Mouse (Mus musculus) MEL (cell line): Measurements from ENCODE around the gene Vegfb. TPM values are rescaled to one million over a fixed set of nuclear protein-coding genes. Genes with fewer than 3 reads are reported as not detected.

Source experiments
- DNase-seq: peaks from one replicate; pipeline ENCODE4 v3.0.0; 2011; ENCODE audit warnings: low read depth, low spot score
- H3K27ac ChIP-seq: 2 replicates; pipeline ENCODE4 v1.5.1; 2012; ENCODE audit warnings: low read depth, mild to moderate bottlenecking, control low read depth, low read length, moderate library complexity; ENCODE audit not compliant: control insufficient read depth
- H3K27me3 ChIP-seq, 2 experiments: fragments of 150-350 bp in 1 of 2; sonication (generic) in 1 of 2; 2 replicates each; pipeline ENCODE4 v1.6.1; 2012; ENCODE audit warnings: low read length in 2 of 2, mild to moderate bottlenecking in 2 of 2, improper control_type of control experiment in 1 of 2, moderate library complexity in 1 of 2; ENCODE audit not compliant: insufficient read depth in 2 of 2, control insufficient read depth in 1 of 2
- H3K36me3 ChIP-seq, 2 experiments: 2 replicates each; pipeline ENCODE4 v1.6.1; 2012 to 2014; ENCODE audit warnings: low read length in 2 of 2, improper control_type of control experiment in 1 of 2, inconsistent platforms in 1 of 2, mild to moderate bottlenecking in 1 of 2; ENCODE audit not compliant: insufficient read depth in 2 of 2, control insufficient read depth in 1 of 2
- H3K4me1 ChIP-seq, 2 experiments: fragments of 150-350 bp in 1 of 2; sonication (generic) in 1 of 2; 2 replicates each; pipeline ENCODE4 v1.6.1; 2012; ENCODE audit warnings: low read length in 2 of 2, improper control_type of control experiment in 1 of 2, mild to moderate bottlenecking in 1 of 2; ENCODE audit not compliant: insufficient read depth in 2 of 2, control insufficient read depth in 1 of 2
- H3K4me3 ChIP-seq, 2 experiments: fragments of 150-350 bp in 1 of 2; sonication (generic) in 1 of 2; 2 replicates each; pipeline ENCODE4 v1.5.1; 2012; ENCODE audit warnings: low read depth in 2 of 2, low read length in 2 of 2, mild to moderate bottlenecking in 2 of 2, moderate library complexity in 2 of 2, control low read depth in 1 of 2, improper control_type of control experiment in 1 of 2; ENCODE audit not compliant: control insufficient read depth in 1 of 2, insufficient read depth in 1 of 2
- H3K79me2 ChIP-seq: 2 replicates; pipeline ENCODE4 v1.6.1; 2012; ENCODE audit warnings: mild to moderate bottlenecking, low read length, moderate library complexity; ENCODE audit not compliant: control insufficient read depth, poor library complexity, insufficient read depth
- H3K9ac ChIP-seq: 2 replicates; pipeline ENCODE4 v1.6.1; 2012; ENCODE audit warnings: low read depth, mild to moderate bottlenecking, control low read depth, low read length, moderate library complexity; ENCODE audit not compliant: control insufficient read depth, poor library complexity, severe bottlenecking
- H3K9me3 ChIP-seq: fragments of 150-350 bp; sonication (generic); replicated peaks from 2 replicates; pipeline ENCODE4 v1.6.1; 2012; ENCODE audit warnings: mild to moderate bottlenecking, low read length, improper control_type of control experiment, moderate library complexity; ENCODE audit not compliant: insufficient read depth
- CHD2 ChIP-seq: IDR thresholded peaks from 2 replicates; pipeline ENCODE4 v1.6.1; 2011; ENCODE audit warnings: low read length, improper control_type of control experiment
- ELF1 ChIP-seq: IDR thresholded peaks from 2 replicates; pipeline ENCODE4 v1.6.1; 2014; ENCODE audit warnings: low read depth, mild to moderate bottlenecking, inconsistent platforms, low read length, improper control_type of control experiment, moderate library complexity
- GATA1 ChIP-seq: IDR thresholded peaks from 2 replicates; pipeline ENCODE4 v1.6.1; 2011; ENCODE audit warnings: low read depth, low read length, improper control_type of control experiment
- KAT2A ChIP-seq: conservative IDR thresholded peaks from 2 replicates; pipeline ENCODE4 v1.6.1; 2012; ENCODE audit warnings: low read depth, low read length, improper control_type of control experiment, inconsistent platforms
- MAX ChIP-seq: IDR thresholded peaks from 2 replicates; pipeline ENCODE4 v1.6.1; 2011; ENCODE audit warnings: low read length, improper control_type of control experiment
- MXI1 ChIP-seq: IDR thresholded peaks from 2 replicates; pipeline ENCODE4 v1.6.1; 2011; ENCODE audit warnings: mild to moderate bottlenecking, low read depth, low read length, improper control_type of control experiment
- MYC ChIP-seq: IDR thresholded peaks from 2 replicates; pipeline ENCODE4 v1.6.1; 2011; ENCODE audit warnings: low read depth, mild to moderate bottlenecking, low read length, improper control_type of control experiment, moderate library complexity
- POLR2A ChIP-seq, 2 experiments: IDR thresholded peaks; 2 replicates each; pipeline ENCODE4 v1.6.1; 2011 to 2012; ENCODE audit warnings: low read length in 2 of 2, mild to moderate bottlenecking in 2 of 2, control low read depth in 1 of 2, improper control_type of control experiment in 1 of 2, low read depth in 1 of 2, moderate library complexity in 1 of 2; ENCODE audit not compliant: control insufficient read depth in 1 of 2, insufficient read depth in 1 of 2, poor library complexity in 1 of 2
- SIN3A ChIP-seq: IDR thresholded peaks from 2 replicates; pipeline ENCODE4 v1.6.1; 2012; ENCODE audit warnings: low read length, improper control_type of control experiment, inconsistent platforms
- USF2 ChIP-seq, 2 experiments: IDR thresholded peaks; 2 replicates each; pipeline ENCODE4 v1.6.1; 2011 to 2012; ENCODE audit warnings: improper control_type of control experiment in 2 of 2, low read length in 2 of 2, borderline replicate concordance in 1 of 2, inconsistent platforms in 1 of 2, low read depth in 1 of 2, mild to moderate bottlenecking in 1 of 2; ENCODE audit not compliant: insufficient read depth in 1 of 2
- ZKSCAN1 ChIP-seq: IDR thresholded peaks from 2 replicates; pipeline ENCODE4 v1.6.1; 2012; ENCODE audit warnings: low read depth, mild to moderate bottlenecking, inconsistent platforms, low read length, improper control_type of control experiment, moderate library complexity
- polyA plus RNA-seq, 2 experiments: library from polyadenylated mRNA; stranded (reverse) in 1 of 2; unstranded in 1 of 2; fragments of >175 nt in 1 of 2; fragments of >200 nt in 1 of 2; gene quantifications; 2 replicates each; pipeline versions ENCODE4 v1.2.1 to v1.2.4; 2012; ENCODE audit warnings: low replicate concordance in 2 of 2, low read depth in 1 of 2; ENCODE audit not compliant: insufficient read length in 2 of 2, insufficient read depth in 1 of 2, missing spikeins in 1 of 2
- total RNA-seq: library from RNA; depleted of rRNA; stranded (reverse); fragments of 300-350 nt; gene quantifications from 2 replicates; pipeline ENCODE4 v1.2.3, GENCODE M21; 2012

Vegfb gene
- total and polyA plus RNA-seq, 3 experiments = 11.2 to 67.6 TPM; not detected in 1

- TF ChIP-seq POLR2A (IDR thresholded peaks at IDR 0.05; ENCODE audit: control insufficient read depth in 1 of 2, insufficient read depth in 1 of 2, low read depth in 1 of 2, low read length in 2 of 2, poor library complexity in 1 of 2) (peak; percentile 36 to 73; a peak in 2 of 4 replicates), GATA1 (0 out of 2 replicates have a peak, but pooled peaks have one; percentile 11), KAT2A (peak; percentile 69; the same call in 1 of the 2 replicates), MYC (peak; percentile 67), ZKSCAN1 (no peak)
- TF ChIP-seq, all 39 proteins: peak for 16
Measured at GRCm38 (mm10) chr19:6951381-6951968, 36.0 kb downstream of the Vegfb start (continued).

- 0 out of 4 replicates have a peak, but pooled peaks cover 0 to 6% of the 10 kb centered on the region in 2 experiments for H3K4me1 ChIP-seq
Measured at GRCm38 (mm10) chr19:6950613-6951153, 36.8 kb downstream of the Vegfb start.

GRCm38 (mm10) chr19:6949951-6950350, 37.5 kb downstream of the Vegfb start:
- peaks cover 0 to 6% of the 10 kb centered on the region in 2 experiments; a peak in 1 of 4 replicates for H3K36me3 ChIP-seq
- H3K9me3 ChIP-seq = no peaks in the 10 kb centered on the region
- no peak for DNase-seq
- H3K4me1 ChIP-seq = 0 out of 4 replicates have a peak, but pooled peaks cover 0 to 6% of the 10 kb centered on the region in 2 experiments
- no peak overlapping the region; the same call in 1 of the 2 replicates for H3K9ac ChIP-seq
- no peak for TF ChIP-seq CHD2
- TF ChIP-seq MAX = 0 out of 2 replicates have a peak, but pooled peaks have one; percentile 26
- TF ChIP-seq, all 39 proteins: peak for 1
- Histone ChIP-seq H3K79me2 (peaks cover 1% of the 10 kb centered on the region; the same call in 1 of the 2 replicates), H3K4me3 (no peak overlapping the region; a peak in 1 of 4 replicates), H3K27me3 (no peaks in the 10 kb centered on the region), H3K27ac (no peak overlapping the region)

More at GRCm38 (mm10) chr19:6950613-6951153, 36.8 kb downstream of the Vegfb start:
- peak overlapping the region; percentile 59 to 61 for H3K4me3 ChIP-seq
- H3K9ac ChIP-seq = peak overlapping the region; percentile 82
- peak overlapping the region; percentile 91 for H3K27ac ChIP-seq
- DNase-seq = peak; percentile 65
- peaks cover 1% of the 10 kb centered on the region; the same call in 1 of the 2 replicates for H3K79me2 ChIP-seq
- H3K27me3 ChIP-seq = no peaks in the 10 kb centered on the region
- TF ChIP-seq ELF1 (no peak), MXI1 (0 out of 2 replicates have a peak, but pooled peaks have one; percentile 10)
- peaks cover 0 to 6% of the 10 kb centered on the region in 2 experiments; a peak in 1 of 4 replicates for H3K36me3 ChIP-seq
- no peaks in the 10 kb centered on the region for H3K9me3 ChIP-seq

GRCm38 (mm10) chr19:6949532-6949931, 37.9 kb downstream of the Vegfb start:
- Histone ChIP-seq H3K27me3 (no peaks in the 10 kb centered on the region), H3K9ac (no peak overlapping the region), H3K4me3 (no peak overlapping the region), H3K79me2 (peaks cover 1% of the 10 kb centered on the region; the same call in 1 of the 2 replicates), H3K36me3 (peaks cover 0 to 6% of the 10 kb centered on the region in 2 experiments; a peak in 1 of 4 replicates), H3K27ac (no peak overlapping the region), H3K9me3 (no peaks in the 10 kb centered on the region), H3K4me1 (0 out of 4 replicates have a peak, but pooled peaks cover 0 to 6% of the 10 kb centered on the region in 2 experiments)
- no peak for DNase-seq
- TF ChIP-seq CHD2 = no peak
- TF ChIP-seq USF2 (IDR thresholded peaks at IDR 0.05; ENCODE audit: borderline replicate concordance in 1 of 2, insufficient read depth in 1 of 2, low read depth in 1 of 2, low read length in 2 of 2) = no peak
- TF ChIP-seq KAT2A = no peak
- no peak for TF ChIP-seq SIN3A
- no peak for TF ChIP-seq MAX
